Mouse (Mus musculus) MEL (cell line): ENCODE results near the gene Adat3. TPM values are rescaled to one million over a fixed set of nuclear protein-coding genes. Genes with fewer than 3 reads are reported as not detected.

Experiments used
- DNase-seq: peaks from one replicate; pipeline ENCODE4 v3.0.0; 2011; ENCODE audit warnings: low read depth, low spot score
- H3K27ac ChIP-seq: 2 replicates; pipeline ENCODE4 v1.5.1; 2012; ENCODE audit warnings: low read depth, mild to moderate bottlenecking, control low read depth, low read length, moderate library complexity; ENCODE audit not compliant: control insufficient read depth
- H3K27me3 ChIP-seq, 2 experiments: fragments of 150-350 bp in 1 of 2; sonication (generic) in 1 of 2; 2 replicates each; pipeline ENCODE4 v1.6.1; 2012; ENCODE audit warnings: low read length in 2 of 2, mild to moderate bottlenecking in 2 of 2, improper control_type of control experiment in 1 of 2, moderate library complexity in 1 of 2; ENCODE audit not compliant: insufficient read depth in 2 of 2, control insufficient read depth in 1 of 2
- H3K36me3 ChIP-seq, 2 experiments: 2 replicates each; pipeline ENCODE4 v1.6.1; 2012 to 2014; ENCODE audit warnings: low read length in 2 of 2, improper control_type of control experiment in 1 of 2, inconsistent platforms in 1 of 2, mild to moderate bottlenecking in 1 of 2; ENCODE audit not compliant: insufficient read depth in 2 of 2, control insufficient read depth in 1 of 2
- H3K4me1 ChIP-seq, 2 experiments: fragments of 150-350 bp in 1 of 2; sonication (generic) in 1 of 2; 2 replicates each; pipeline ENCODE4 v1.6.1; 2012; ENCODE audit warnings: low read length in 2 of 2, improper control_type of control experiment in 1 of 2, mild to moderate bottlenecking in 1 of 2; ENCODE audit not compliant: insufficient read depth in 2 of 2, control insufficient read depth in 1 of 2
- H3K4me3 ChIP-seq, 2 experiments: fragments of 150-350 bp in 1 of 2; sonication (generic) in 1 of 2; 2 replicates each; pipeline ENCODE4 v1.5.1; 2012; ENCODE audit warnings: low read depth in 2 of 2, low read length in 2 of 2, mild to moderate bottlenecking in 2 of 2, moderate library complexity in 2 of 2, control low read depth in 1 of 2, improper control_type of control experiment in 1 of 2; ENCODE audit not compliant: control insufficient read depth in 1 of 2, insufficient read depth in 1 of 2
- H3K79me2 ChIP-seq: 2 replicates; pipeline ENCODE4 v1.6.1; 2012; ENCODE audit warnings: mild to moderate bottlenecking, low read length, moderate library complexity; ENCODE audit not compliant: control insufficient read depth, poor library complexity, insufficient read depth
- H3K9ac ChIP-seq: 2 replicates; pipeline ENCODE4 v1.6.1; 2012; ENCODE audit warnings: low read depth, mild to moderate bottlenecking, control low read depth, low read length, moderate library complexity; ENCODE audit not compliant: control insufficient read depth, poor library complexity, severe bottlenecking
- H3K9me3 ChIP-seq: fragments of 150-350 bp; sonication (generic); replicated peaks from 2 replicates; pipeline ENCODE4 v1.6.1; 2012; ENCODE audit warnings: mild to moderate bottlenecking, low read length, improper control_type of control experiment, moderate library complexity; ENCODE audit not compliant: insufficient read depth
- CHD1 ChIP-seq: IDR thresholded peaks from 2 replicates; pipeline ENCODE4 v1.6.1; 2012; ENCODE audit warnings: low read depth, mild to moderate bottlenecking, inconsistent platforms, low read length, improper control_type of control experiment
- CHD2 ChIP-seq: IDR thresholded peaks from 2 replicates; pipeline ENCODE4 v1.6.1; 2011; ENCODE audit warnings: low read length, improper control_type of control experiment
- E2F4 ChIP-seq: IDR thresholded peaks from 2 replicates; pipeline ENCODE4 v1.6.1; 2011; ENCODE audit warnings: low read depth, low read length, improper control_type of control experiment, borderline replicate concordance
- EP300 ChIP-seq, 2 experiments: IDR thresholded peaks; 2 replicates each; pipeline ENCODE4 v1.6.1; 2011; ENCODE audit warnings: improper control_type of control experiment in 2 of 2, low read length in 2 of 2, low read depth in 1 of 2, mild to moderate bottlenecking in 1 of 2
- GATA1 ChIP-seq: IDR thresholded peaks from 2 replicates; pipeline ENCODE4 v1.6.1; 2011; ENCODE audit warnings: low read depth, low read length, improper control_type of control experiment
- HCFC1 ChIP-seq: IDR thresholded peaks from 2 replicates; pipeline ENCODE4 v1.6.1; 2012; ENCODE audit warnings: low read depth, mild to moderate bottlenecking, inconsistent platforms, low read length, improper control_type of control experiment, moderate library complexity
- JUND ChIP-seq: IDR thresholded peaks from 2 replicates; pipeline ENCODE4 v1.6.1; 2011; ENCODE audit warnings: low read depth, mild to moderate bottlenecking, improper control_type of control experiment, low read length
- KAT2A ChIP-seq: conservative IDR thresholded peaks from 2 replicates; pipeline ENCODE4 v1.6.1; 2012; ENCODE audit warnings: low read depth, low read length, improper control_type of control experiment, inconsistent platforms
- MAFK ChIP-seq: IDR thresholded peaks from 2 replicates; pipeline ENCODE4 v1.6.1; 2011; ENCODE audit warnings: low read depth, mild to moderate bottlenecking, low read length, improper control_type of control experiment, borderline replicate concordance
- MAX ChIP-seq: IDR thresholded peaks from 2 replicates; pipeline ENCODE4 v1.6.1; 2011; ENCODE audit warnings: low read length, improper control_type of control experiment
- MAZ ChIP-seq: IDR thresholded peaks from 2 replicates; pipeline ENCODE4 v1.6.1; 2012; ENCODE audit warnings: low read depth, mild to moderate bottlenecking, inconsistent platforms, low read length, improper control_type of control experiment
- MEF2A ChIP-seq: IDR thresholded peaks from 2 replicates; pipeline ENCODE4 v1.6.1; 2014; ENCODE audit warnings: low read depth, mild to moderate bottlenecking, inconsistent platforms, low read length, improper control_type of control experiment; ENCODE audit not compliant: poor library complexity, insufficient replicate concordance, severe bottlenecking; ENCODE audit errors: extremely low read depth
- NELFE ChIP-seq: IDR thresholded peaks from 2 replicates; pipeline ENCODE4 v1.6.1; 2011; ENCODE audit warnings: low read depth, low read length, improper control_type of control experiment
- NRF1 ChIP-seq: IDR thresholded peaks from 2 replicates; pipeline ENCODE4 v1.6.1; 2014; ENCODE audit warnings: low read depth, mild to moderate bottlenecking, inconsistent platforms, low read length, improper control_type of control experiment, moderate library complexity; ENCODE audit not compliant: poor library complexity, insufficient read depth, severe bottlenecking
- POLR2A ChIP-seq, 2 experiments: IDR thresholded peaks; 2 replicates each; pipeline ENCODE4 v1.6.1; 2011 to 2012; ENCODE audit warnings: low read length in 2 of 2, mild to moderate bottlenecking in 2 of 2, control low read depth in 1 of 2, improper control_type of control experiment in 1 of 2, low read depth in 1 of 2, moderate library complexity in 1 of 2; ENCODE audit not compliant: control insufficient read depth in 1 of 2, insufficient read depth in 1 of 2, poor library complexity in 1 of 2
- POLR2AphosphoS2 ChIP-seq: IDR thresholded peaks from 2 replicates; pipeline ENCODE4 v1.6.1; 2011; ENCODE audit warnings: low read length, improper control_type of control experiment
- POLR2AphosphoS5 ChIP-seq: IDR thresholded peaks from 2 replicates; pipeline ENCODE4 v1.6.1; 2012; ENCODE audit warnings: low read depth, borderline replicate concordance, mild to moderate bottlenecking, inconsistent platforms, low read length, moderate library complexity, mixed read lengths
- RCOR1 ChIP-seq: IDR thresholded peaks from 2 replicates; pipeline ENCODE4 v1.6.1; 2012; ENCODE audit warnings: low read depth, mild to moderate bottlenecking, inconsistent platforms, low read length, improper control_type of control experiment
- SMC3 ChIP-seq: IDR thresholded peaks from 2 replicates; pipeline ENCODE4 v1.6.1; 2011; ENCODE audit warnings: low read depth, low read length, improper control_type of control experiment
- TAL1 ChIP-seq: IDR thresholded peaks from 2 replicates; pipeline ENCODE4 v1.6.1; 2012; ENCODE audit warnings: mild to moderate bottlenecking, inconsistent platforms, low read length, moderate library complexity, mixed read lengths
- TBP ChIP-seq: IDR thresholded peaks from 2 replicates; pipeline ENCODE4 v1.8.0; 2011; ENCODE audit warnings: low read depth, low read length, improper control_type of control experiment
- TCF12 ChIP-seq: IDR thresholded peaks from 2 replicates; pipeline ENCODE4 v1.6.1; 2014; ENCODE audit warnings: low read depth, mild to moderate bottlenecking, inconsistent platforms, low read length, improper control_type of control experiment, moderate library complexity
- USF1 ChIP-seq: IDR thresholded peaks from 2 replicates; pipeline ENCODE4 v1.6.1; 2014; ENCODE audit warnings: low read depth, mild to moderate bottlenecking, inconsistent platforms, low read length, improper control_type of control experiment, moderate library complexity
- ZMIZ1 ChIP-seq: IDR thresholded peaks from 2 replicates; pipeline ENCODE4 v1.6.1; 2012; ENCODE audit warnings: low read depth, mild to moderate bottlenecking, inconsistent platforms, low read length, improper control_type of control experiment, moderate library complexity
- polyA plus RNA-seq, 2 experiments: library from polyadenylated mRNA; stranded (reverse) in 1 of 2; unstranded in 1 of 2; fragments of >175 nt in 1 of 2; fragments of >200 nt in 1 of 2; gene quantifications; 2 replicates each; pipeline versions ENCODE4 v1.2.1 to v1.2.4; 2012; ENCODE audit warnings: low replicate concordance in 2 of 2, low read depth in 1 of 2; ENCODE audit not compliant: insufficient read length in 2 of 2, insufficient read depth in 1 of 2, missing spikeins in 1 of 2
- total RNA-seq: library from RNA; depleted of rRNA; stranded (reverse); fragments of 300-350 nt; gene quantifications from 2 replicates; pipeline ENCODE4 v1.2.3, GENCODE M21; 2012

Gene Adat3
- total and polyA plus RNA-seq, 3 experiments, result 7.4 to 7.7 TPM; not detected in 1

DNA sequence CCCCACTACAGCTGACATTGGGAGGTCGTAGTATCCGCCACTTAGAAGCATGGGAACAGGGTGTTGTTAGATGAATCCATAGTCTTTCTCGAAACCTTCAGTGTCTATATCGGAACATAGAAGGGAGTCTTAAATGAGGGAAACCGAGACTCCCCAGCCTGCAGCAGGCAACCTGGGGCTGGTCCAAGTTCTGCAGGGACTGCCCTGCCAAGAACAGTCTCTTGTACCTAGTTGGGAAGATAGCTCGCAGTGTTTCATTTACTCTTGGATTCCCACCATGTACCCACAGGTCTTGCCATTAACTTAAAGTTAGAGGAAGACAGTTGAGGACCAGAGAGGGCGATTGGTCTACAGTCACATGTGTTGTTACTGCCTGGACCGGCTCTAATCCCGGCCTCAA, 17.7 kb downstream of the Adat3 start:
- TF ChIP-seq POLR2AphosphoS5 (no peak), ZMIZ1 (no peak), KAT2A (no peak), CHD2 (no peak), MEF2A (no peak), NRF1 (no peak), EP300 (IDR thresholded peaks at IDR 0.05; ENCODE audit: low read depth in 1 of 2, low read length in 2 of 2) (no peak), MAFK (no peak), NELFE (no peak), GATA1 (no peak), POLR2AphosphoS2 (no peak)
- Histone ChIP-seq H3K27me3 (no peaks in the 10 kb centered on the region), H3K4me3 (no peak overlapping the region), H3K27ac (no peak overlapping the region), H3K79me2 (peaks cover 28% of the 10 kb centered on the region), H3K9me3 (no peaks in the 10 kb centered on the region), H3K9ac (no peak overlapping the region), H3K4me1 (peaks cover 0 to 18% of the 10 kb centered on the region in 2 experiments; a peak in 2 of 4 replicates), H3K36me3 (0 out of 4 replicates have a peak, but pooled peaks cover 0 to 2% of the 10 kb centered on the region in 2 experiments)
- no peak for DNase-seq

DNA sequence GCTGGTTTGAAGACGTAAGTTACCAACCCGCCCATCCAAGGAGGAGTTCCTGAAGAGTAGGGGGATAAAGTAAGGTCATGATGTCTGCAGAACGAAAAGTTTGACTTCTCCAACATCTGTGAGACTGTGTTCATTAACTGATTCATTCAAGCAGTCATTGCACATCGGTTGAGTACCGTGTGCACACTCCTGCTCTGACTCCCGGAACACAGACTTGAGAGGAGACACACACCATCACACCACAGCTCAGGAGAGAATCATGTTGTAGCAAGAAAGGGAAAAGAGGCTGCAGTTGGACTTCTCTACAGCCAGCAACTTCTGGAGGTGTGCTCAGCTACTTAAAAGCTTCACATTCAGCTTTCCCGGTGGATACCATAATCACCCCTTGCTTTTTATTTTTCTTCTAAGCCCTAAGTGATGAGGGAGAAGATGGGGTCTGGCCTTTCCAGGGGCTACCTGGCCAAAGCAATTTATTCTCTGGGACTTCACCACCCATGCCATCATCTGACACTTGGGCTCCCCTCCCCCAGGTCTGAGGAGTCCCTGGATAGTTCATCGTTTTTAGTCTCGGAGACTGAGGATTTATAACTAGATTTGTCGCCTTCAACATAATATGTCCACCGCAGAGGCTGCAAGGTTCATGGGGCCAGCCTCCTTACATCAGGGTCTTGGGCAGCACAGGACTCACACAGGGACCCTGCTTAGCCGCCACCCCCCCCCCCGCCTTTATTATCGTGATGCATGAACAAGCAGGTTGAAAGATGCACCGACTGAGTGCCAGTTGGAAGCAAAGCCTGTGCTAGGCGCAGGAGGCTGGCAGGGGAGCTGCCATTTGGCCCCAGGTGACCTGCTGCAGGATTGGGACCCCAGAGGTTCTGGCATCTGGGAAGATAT, 18.4 kb downstream of the Adat3 start:
- H3K4me3 ChIP-seq, result peak overlapping the region; percentile 70 to 83
- peaks cover 0 to 18% of the 10 kb centered on the region in 2 experiments; a peak in 2 of 4 replicates for H3K4me1 ChIP-seq
- peak overlapping the region; percentile 60 for H3K27ac ChIP-seq
- TF ChIP-seq SMC3 (no peak), RCOR1 (no peak)
- H3K9ac ChIP-seq, result peak overlapping the region; percentile 68
- H3K9me3 ChIP-seq, result no peaks in the 10 kb centered on the region
- H3K27me3 ChIP-seq, result no peaks in the 10 kb centered on the region
- peaks cover 34% of the 10 kb centered on the region for H3K79me2 ChIP-seq
- H3K36me3 ChIP-seq, result 0 out of 4 replicates have a peak, but pooled peaks cover 0 to 2% of the 10 kb centered on the region in 2 experiments
- no peak for DNase-seq

DNA sequence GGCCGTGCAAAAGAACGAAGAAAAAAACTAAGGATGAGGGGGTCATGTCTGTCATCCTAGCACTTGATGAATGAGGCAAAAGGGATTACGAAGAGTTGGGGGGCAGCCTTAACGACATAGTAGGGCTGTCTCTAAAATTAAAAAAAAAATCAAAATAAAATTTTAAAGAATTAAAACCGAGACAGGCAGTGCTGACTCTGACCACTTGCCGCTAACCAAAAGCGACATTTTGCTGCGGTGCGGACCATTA, 18.9 kb downstream of the Adat3 start:
- Histone ChIP-seq H3K9me3 (no peaks in the 10 kb centered on the region), H3K79me2 (peaks cover 39% of the 10 kb centered on the region), H3K9ac (peak overlapping the region; percentile 68), H3K4me1 (peaks cover 0 to 18% of the 10 kb centered on the region in 2 experiments; a peak in 2 of 4 replicates), H3K27ac (peak overlapping the region; percentile 60), H3K4me3 (peak overlapping the region; percentile 70 to 83), H3K27me3 (no peaks in the 10 kb centered on the region), H3K36me3 (0 out of 4 replicates have a peak, but pooled peaks cover 0 to 2% of the 10 kb centered on the region in 2 experiments)
- DNase-seq, result no peak
- no peak; the same call in 1 of the 2 replicates for TF ChIP-seq POLR2AphosphoS2
- no peak for TF ChIP-seq NELFE
- TF ChIP-seq RCOR1, result no peak
- TF ChIP-seq MAZ, result 0 out of 2 replicates have a peak, but pooled peaks have one; percentile 64
- TF ChIP-seq USF1, result no peak
- no peak for TF ChIP-seq E2F4
- peak; percentile 31; the same call in 1 of the 2 replicates for TF ChIP-seq ZMIZ1
- TF ChIP-seq CHD1, result 0 out of 2 replicates have a peak, but pooled peaks have one; percentile 31
- TF ChIP-seq SMC3, result no peak
- TF ChIP-seq TBP, result no peak
- no peak for TF ChIP-seq KAT2A
- no peak for TF ChIP-seq EP300 (IDR thresholded peaks at IDR 0.05; ENCODE audit: low read depth in 1 of 2, low read length in 2 of 2)
- TF ChIP-seq TCF12, result no peak
- peak in 1 of 2 experiments; percentile 70; a peak in 2 of 4 replicates for TF ChIP-seq POLR2A (IDR thresholded peaks at IDR 0.05; ENCODE audit: control insufficient read depth in 1 of 2, insufficient read depth in 1 of 2, low read depth in 1 of 2, low read length in 2 of 2, poor library complexity in 1 of 2)
- no peak for TF ChIP-seq HCFC1
- TF ChIP-seq JUND, result no peak
- no peak for TF ChIP-seq MAX
- no peak for TF ChIP-seq TAL1
